Mouse (Mus musculus): Measurements from ENCODE around the gene Dgka. TPM values are rescaled to one million over a fixed set of nuclear protein-coding genes. Genes with fewer than 3 reads are reported as not detected.

The Dgka gene
- total RNA-seq, 1 experiment, result 11.9 TPM

DNA sequence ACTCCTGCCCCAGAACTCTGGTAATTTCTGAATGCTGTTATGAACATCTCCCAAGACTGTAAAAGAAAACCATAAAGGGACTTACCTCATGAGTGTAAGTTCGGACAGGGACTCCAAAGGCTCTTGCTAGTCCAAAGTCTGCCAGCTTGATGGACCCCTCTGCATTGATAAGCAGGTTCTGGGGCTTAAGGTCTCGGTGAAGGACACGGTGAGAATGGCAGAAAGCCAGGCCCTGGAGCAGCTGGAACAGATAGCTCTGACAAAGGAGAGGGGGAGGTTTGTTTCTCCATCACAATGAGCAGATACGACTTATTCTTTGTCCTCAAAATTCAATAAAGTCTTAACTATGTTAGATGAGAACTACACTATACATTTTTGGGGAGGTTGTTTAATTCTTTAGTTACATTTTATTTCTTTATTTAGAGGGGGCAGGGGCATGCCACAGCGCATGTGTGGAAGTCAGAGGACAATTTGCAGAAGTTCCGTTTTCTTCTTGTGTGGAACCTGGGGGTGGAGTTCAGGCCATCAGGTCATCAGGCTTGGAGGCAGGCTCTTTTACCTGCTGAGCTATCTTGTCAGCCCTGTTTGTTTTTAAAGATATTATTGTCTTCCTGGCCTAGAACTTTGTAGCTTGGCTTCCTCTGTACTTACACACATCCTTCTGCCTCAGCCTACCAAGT is 42.2 kb downstream of the Dgka start:
- no peaks in the 10 kb centered on the region for H3K9me3 ChIP-seq (ENCODE audit: control insufficient read depth, insufficient read depth, low read depth, low read length)
- no peak for DNase-seq (ENCODE audit: low read depth, low spot score)
- peaks cover 5 to 14% of the 10 kb centered on the region in 2 experiments; a peak in 3 of 4 replicates for H3K4me1 ChIP-seq (ENCODE audit: control insufficient read depth in 2 of 2, insufficient read depth in 2 of 2, low read length in 2 of 2, poor library complexity in 1 of 2)
- in situ Hi-C loops (cut with MboI; ENCODE audit: low sequenced_read_pairs in 2 of 2, unreplicated experiment in 2 of 2), result no loop called here
- H3K4me3 ChIP-seq (ENCODE audit: insufficient read depth in 1 of 2, low read depth in 1 of 2, low read length in 2 of 2, poor library complexity in 1 of 2, severe bottlenecking in 1 of 2), result no peak overlapping the region
- H3K9ac ChIP-seq (ENCODE audit: insufficient read depth, low read depth, low read length, poor library complexity, severe bottlenecking), result no peak overlapping the region
- no peak for TF ChIP-seq ZNF384 (IDR thresholded peaks at IDR 0.05; ENCODE audit: low read depth, low read length)
- TF ChIP-seq MAFK (IDR thresholded peaks at IDR 0.05; ENCODE audit: insufficient read depth, low read depth, low read length), result no peak
- no peak for TF ChIP-seq HCFC1 (IDR thresholded peaks at IDR 0.05; ENCODE audit: borderline replicate concordance, insufficient read depth, low read length)
- no peak for TF ChIP-seq ZC3H11A (IDR thresholded peaks at IDR 0.05; ENCODE audit: borderline replicate concordance, low read depth, low read length)
- no peak for TF ChIP-seq CHD2 (IDR thresholded peaks at IDR 0.05; ENCODE audit: low read depth, low read length)
- peaks cover 27% of the 10 kb centered on the region for H3K36me3 ChIP-seq (ENCODE audit: control insufficient read depth, insufficient read depth, low read length, poor library complexity, severe bottlenecking)
- H3K27ac ChIP-seq (ENCODE audit: insufficient read depth, low read depth, low read length, poor library complexity, severe bottlenecking), result no peak overlapping the region

DNA sequence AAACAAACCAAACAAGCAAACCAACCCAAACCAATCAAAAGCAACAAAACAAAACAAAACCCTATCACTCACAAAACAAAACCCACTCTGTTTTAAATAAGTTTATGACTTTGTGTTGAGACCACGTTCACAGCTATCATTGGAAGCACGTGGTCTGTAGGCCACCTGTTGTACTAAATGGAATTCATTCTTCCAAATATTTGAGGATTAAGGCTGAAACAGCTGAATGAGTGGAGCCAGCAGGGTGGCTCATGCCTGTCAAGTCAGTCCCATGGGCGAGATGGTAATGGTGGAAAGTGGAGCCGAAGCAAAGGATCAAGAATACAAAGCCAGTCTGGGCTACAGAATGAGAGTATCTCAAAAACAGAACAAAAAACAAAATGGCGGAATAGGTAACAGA is 43.9 kb downstream of the Dgka start:
- no peak overlapping the region for H3K27ac ChIP-seq (ENCODE audit: insufficient read depth, low read depth, low read length, poor library complexity, severe bottlenecking)
- TF ChIP-seq ZNF384 (IDR thresholded peaks at IDR 0.05; ENCODE audit: low read depth, low read length) (no peak), ZC3H11A (IDR thresholded peaks at IDR 0.05; ENCODE audit: borderline replicate concordance, low read depth, low read length) (no peak)
- H3K36me3 ChIP-seq (ENCODE audit: control insufficient read depth, insufficient read depth, low read length, poor library complexity, severe bottlenecking), result peaks cover 27% of the 10 kb centered on the region
- H3K4me3 ChIP-seq (ENCODE audit: insufficient read depth in 1 of 2, low read depth in 1 of 2, low read length in 2 of 2, poor library complexity in 1 of 2, severe bottlenecking in 1 of 2), result no peak overlapping the region
- in situ Hi-C loops (cut with MboI; ENCODE audit: low sequenced_read_pairs in 2 of 2, unreplicated experiment in 2 of 2), result no loop called here
- no peaks in the 10 kb centered on the region for H3K9me3 ChIP-seq (ENCODE audit: control insufficient read depth, insufficient read depth, low read depth, low read length)
- H3K9ac ChIP-seq (ENCODE audit: insufficient read depth, low read depth, low read length, poor library complexity, severe bottlenecking), result no peak overlapping the region
- H3K4me1 ChIP-seq (ENCODE audit: control insufficient read depth in 2 of 2, insufficient read depth in 2 of 2, low read length in 2 of 2, poor library complexity in 1 of 2), result peaks cover 5 to 12% of the 10 kb centered on the region in 2 experiments; a peak in 3 of 4 replicates
- no peak for DNase-seq (ENCODE audit: low read depth, low spot score)

- no peak overlapping the region for H3K4me3 ChIP-seq (ENCODE audit: insufficient read depth in 1 of 2, low read depth in 1 of 2, low read length in 2 of 2, poor library complexity in 1 of 2, severe bottlenecking in 1 of 2)
- H3K9ac ChIP-seq (ENCODE audit: insufficient read depth, low read depth, low read length, poor library complexity, severe bottlenecking), result peak overlapping the region; percentile 20; the same call in 1 of the 2 replicates
- peaks cover 27% of the 10 kb centered on the region for H3K36me3 ChIP-seq (ENCODE audit: control insufficient read depth, insufficient read depth, low read length, poor library complexity, severe bottlenecking)
- no peak for DNase-seq (ENCODE audit: low read depth, low spot score)
- H3K4me1 ChIP-seq (ENCODE audit: control insufficient read depth in 2 of 2, insufficient read depth in 2 of 2, low read length in 2 of 2, poor library complexity in 1 of 2), result peaks cover 7 to 9% of the 10 kb centered on the region in 2 experiments; a peak in 3 of 4 replicates
- in situ Hi-C loops (cut with MboI; ENCODE audit: low sequenced_read_pairs in 2 of 2, unreplicated experiment in 2 of 2), result no loop called here
- no peaks in the 10 kb centered on the region for H3K9me3 ChIP-seq (ENCODE audit: control insufficient read depth, insufficient read depth, low read depth, low read length)
- no peak overlapping the region for H3K27ac ChIP-seq (ENCODE audit: insufficient read depth, low read depth, low read length, poor library complexity, severe bottlenecking)
- TF ChIP-seq CHD2 (IDR thresholded peaks at IDR 0.05; ENCODE audit: low read depth, low read length), result no peak
- no peak for TF ChIP-seq HCFC1 (IDR thresholded peaks at IDR 0.05; ENCODE audit: borderline replicate concordance, insufficient read depth, low read length)
- no peak for TF ChIP-seq ZNF384 (IDR thresholded peaks at IDR 0.05; ENCODE audit: low read depth, low read length)
- no peak for TF ChIP-seq ZC3H11A (IDR thresholded peaks at IDR 0.05; ENCODE audit: borderline replicate concordance, low read depth, low read length)
- TF ChIP-seq MAFK (IDR thresholded peaks at IDR 0.05; ENCODE audit: insufficient read depth, low read depth, low read length), result no peak
These were observed 45.0 kb downstream of the Dgka start for GRCm38 (mm10) chr10:128699611-128700010.

DNA sequence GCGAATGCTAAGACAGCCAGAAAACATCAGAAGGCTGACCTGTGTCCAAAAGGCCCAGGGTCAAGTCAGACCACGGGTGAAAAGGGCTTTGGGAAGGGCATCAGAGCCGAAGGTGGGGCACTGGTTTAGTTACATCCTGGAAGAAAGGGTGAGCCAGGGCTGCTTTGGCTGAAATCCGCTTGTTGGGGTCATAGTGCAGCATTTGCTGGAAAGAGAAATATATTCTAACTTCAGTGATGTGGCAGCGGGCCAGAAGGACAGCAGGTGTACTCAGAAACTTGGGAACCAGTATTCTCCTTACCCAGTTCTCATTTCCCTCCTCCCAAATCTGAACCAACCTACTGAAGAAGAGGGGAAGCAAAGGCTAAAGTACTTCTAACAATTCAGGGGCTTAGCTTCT is 45.6 kb downstream of the Dgka start:
- TF ChIP-seq HCFC1 (IDR thresholded peaks at IDR 0.05; ENCODE audit: borderline replicate concordance, insufficient read depth, low read length) (no peak), ZNF384 (IDR thresholded peaks at IDR 0.05; ENCODE audit: low read depth, low read length) (no peak), CHD2 (IDR thresholded peaks at IDR 0.05; ENCODE audit: low read depth, low read length) (no peak), MAFK (IDR thresholded peaks at IDR 0.05; ENCODE audit: insufficient read depth, low read depth, low read length) (no peak), ZC3H11A (IDR thresholded peaks at IDR 0.05; ENCODE audit: borderline replicate concordance, low read depth, low read length) (no peak)
- in situ Hi-C loops (cut with MboI; ENCODE audit: low sequenced_read_pairs in 2 of 2, unreplicated experiment in 2 of 2), result no loop called here
- Histone ChIP-seq H3K4me1 (ENCODE audit: control insufficient read depth in 2 of 2, insufficient read depth in 2 of 2, low read length in 2 of 2, poor library complexity in 1 of 2) (peaks cover 7 to 9% of the 10 kb centered on the region in 2 experiments; a peak in 3 of 4 replicates), H3K4me3 (ENCODE audit: insufficient read depth in 1 of 2, low read depth in 1 of 2, low read length in 2 of 2, poor library complexity in 1 of 2, severe bottlenecking in 1 of 2) (no peak overlapping the region), H3K9me3 (ENCODE audit: control insufficient read depth, insufficient read depth, low read depth, low read length) (no peaks in the 10 kb centered on the region), H3K27ac (ENCODE audit: insufficient read depth, low read depth, low read length, poor library complexity, severe bottlenecking) (no peak overlapping the region), H3K9ac (ENCODE audit: insufficient read depth, low read depth, low read length, poor library complexity, severe bottlenecking) (no peak overlapping the region), H3K36me3 (ENCODE audit: control insufficient read depth, insufficient read depth, low read length, poor library complexity, severe bottlenecking) (peaks cover 27% of the 10 kb centered on the region)
- no peak for DNase-seq (ENCODE audit: low read depth, low spot score)

Measured in ES-E14 (cell line).